Mouse (Mus musculus) G1E (cell line): ENCODE measurements around the gene Tgm7. TPM values are rescaled to one million over a fixed set of nuclear protein-coding genes. Genes with fewer than 3 reads are reported as not detected.
A peak's percentile ranks its signal among the peaks of the same experiment; 100 is the strongest.

Source experiments
- ATAC-seq: 2 replicates; pipeline ENCODE4 v1.8.0; 2016; ENCODE audit warnings: mild to moderate bottlenecking; ENCODE audit not compliant: insufficient number of reproducible peaks, poor library complexity, low FRiP score, severe bottlenecking; ENCODE audit errors: extremely low read depth
- DNase-seq: peaks from one replicate; pipeline ENCODE4 v3.0.0; 2012; ENCODE audit warnings: low spot score
- H3K27me3 ChIP-seq: 2 replicates; pipeline ENCODE4 v1.6.1; 2012; ENCODE audit warnings: mild to moderate bottlenecking, low read length, inconsistent platforms; ENCODE audit not compliant: insufficient read depth
- H3K36me3 ChIP-seq: replicated peaks from 2 replicates; pipeline ENCODE3; 2012; ENCODE audit warnings: mild to moderate bottlenecking, inconsistent platforms
- H3K4me1 ChIP-seq: 2 replicates; pipeline ENCODE4 v1.6.1; 2012; ENCODE audit warnings: low read depth, low read length, inconsistent platforms, mixed read lengths; ENCODE audit not compliant: insufficient read depth
- H3K4me3 ChIP-seq: 2 replicates; pipeline ENCODE4 v1.5.1; 2012; ENCODE audit warnings: low read depth, mild to moderate bottlenecking, inconsistent platforms, low read length, moderate library complexity, mixed read lengths
- H3K9me3 ChIP-seq: replicated peaks from 2 replicates; pipeline ENCODE4 v1.6.1; 2012; ENCODE audit warnings: inconsistent platforms
- CTCF ChIP-seq: IDR thresholded peaks from 2 replicates; pipeline ENCODE4 v1.5.1; 2012; ENCODE audit warnings: low read depth, low read length, inconsistent platforms, mixed read lengths
- GATA1 ChIP-seq: IDR thresholded peaks from 2 replicates; pipeline ENCODE4 v1.6.1; 2012; ENCODE audit warnings: borderline replicate concordance, low read length, inconsistent platforms, mixed read lengths
- GATA2 ChIP-seq: IDR thresholded peaks from 2 replicates; pipeline ENCODE4 v1.6.1; 2012; ENCODE audit warnings: low read depth, low read length, inconsistent platforms, borderline replicate concordance
- POLR2AphosphoS5 ChIP-seq: IDR thresholded peaks from 2 replicates; pipeline ENCODE4 v1.6.1; 2012; ENCODE audit warnings: low read depth, low read length, inconsistent platforms; ENCODE audit not compliant: insufficient replicate concordance
- TAL1 ChIP-seq: conservative IDR thresholded peaks from 2 replicates; pipeline ENCODE4 v1.6.1; 2012; ENCODE audit warnings: low read depth, low read length, inconsistent platforms, mixed read lengths
- polyA plus RNA-seq: library from polyadenylated mRNA; stranded (reverse); fragments of >175 nt; gene quantifications from 2 replicates; pipeline ENCODE4 v1.2.3, GENCODE M21; 2012
- total RNA-seq, 2 experiments: library from RNA; stranded (forward) in 1 of 2; stranded (reverse) in 1 of 2; fragments of 200-1000 nt in 1 of 2; fragments of >200 nt in 1 of 2; fragmentation: Nextera tagmentation in 1 of 2; gene quantifications; 2 replicates each; pipeline ENCODE4 v1.2.3; 2014 to 2017

The Tgm7 gene
- total and polyA plus RNA-seq, 3 experiments: 0.05 TPM; not detected in 2

- TF ChIP-seq GATA2 (no peak), GATA1 (no peak), POLR2AphosphoS5 (no peak), CTCF (no peak), TAL1 (no peak)
- Histone ChIP-seq H3K36me3 (no peaks in the 10 kb centered on the region), H3K9me3 (no peaks in the 10 kb centered on the region), H3K27me3 (peaks cover 35% of the 10 kb centered on the region), H3K4me3 (no peak overlapping the region), H3K4me1 (no peaks in the 10 kb centered on the region)
- no peak for ATAC-seq
- DNase-seq: no peak
Observed at GRCm38 (mm10) chr2:121115418-121115817, 5.8 kb upstream of the Tgm7 start.

GRCm38 (mm10) chr2:121105940-121106339 is 3.7 kb downstream of the Tgm7 start:
- Histone ChIP-seq H3K36me3 (no peaks in the 10 kb centered on the region), H3K4me3 (no peak overlapping the region), H3K9me3 (no peaks in the 10 kb centered on the region), H3K27me3 (peaks cover 23% of the 10 kb centered on the region), H3K4me1 (no peaks in the 10 kb centered on the region)
- TF ChIP-seq GATA2: no peak
- no peak for TF ChIP-seq POLR2AphosphoS5
- no peak for TF ChIP-seq TAL1
- ATAC-seq (no peak), DNase-seq (no peak)

DNA sequence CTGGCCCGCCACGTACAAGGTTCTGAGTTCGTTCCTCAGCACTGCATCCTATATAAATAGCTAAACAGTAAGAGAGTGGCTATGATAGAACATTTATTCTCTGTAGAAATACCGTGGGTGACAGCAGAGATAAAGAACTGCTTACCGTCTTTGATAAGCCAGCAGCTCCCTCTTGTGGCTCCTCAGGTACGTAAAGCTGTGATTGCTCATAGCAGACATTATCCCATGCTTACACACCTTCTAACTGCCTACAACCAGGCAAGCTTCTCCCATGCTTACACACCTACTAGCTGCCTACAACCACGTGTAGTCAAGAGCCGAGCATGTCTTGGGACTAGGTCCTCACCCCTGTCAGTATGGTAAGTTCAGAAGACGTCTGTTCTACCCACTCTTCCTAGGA is 7.5 kb downstream of the Tgm7 start:
- Histone ChIP-seq H3K9me3 (no peaks in the 10 kb centered on the region), H3K36me3 (no peaks in the 10 kb centered on the region), H3K4me3 (no peak overlapping the region), H3K4me1 (no peaks in the 10 kb centered on the region), H3K27me3 (peaks cover 14% of the 10 kb centered on the region)
- ATAC-seq (no peak), DNase-seq (peak; percentile 45)
- TF ChIP-seq GATA2: no peak
- peak; percentile 31; the same call in 1 of the 2 replicates for TF ChIP-seq CTCF

DNA sequence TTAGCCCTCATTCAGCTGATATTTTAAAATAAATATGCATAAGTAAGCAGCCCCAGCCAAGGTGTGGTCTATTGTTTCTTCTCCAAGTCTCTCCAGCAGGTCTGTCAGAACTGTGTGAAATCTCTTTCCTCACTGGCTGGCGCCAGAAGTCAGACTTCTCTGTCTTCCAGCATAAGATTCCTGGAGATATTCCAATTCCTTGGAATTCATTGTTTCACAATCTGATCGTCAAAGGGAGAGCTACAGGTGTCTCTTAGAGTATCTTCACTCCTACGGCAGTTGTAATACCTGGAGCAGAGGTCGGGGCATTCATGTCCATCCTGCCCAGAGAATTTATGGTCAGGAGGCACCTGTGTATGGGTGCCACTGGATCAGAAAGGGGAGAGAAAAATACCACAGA is 19.8 kb downstream of the Tgm7 start:
- ATAC-seq (no peak), DNase-seq (no peak)
- Histone ChIP-seq H3K27me3 (peaks cover 51% of the 10 kb centered on the region), H3K36me3 (no peaks in the 10 kb centered on the region), H3K4me1 (peaks cover 3% of the 10 kb centered on the region; the same call in 1 of the 2 replicates), H3K4me3 (no peak overlapping the region), H3K9me3 (no peaks in the 10 kb centered on the region)
- TF ChIP-seq CTCF: no peak
- no peak for TF ChIP-seq GATA1
- no peak for TF ChIP-seq POLR2AphosphoS5
- TF ChIP-seq GATA2: no peak
- no peak for TF ChIP-seq TAL1

GRCm38 (mm10) chr2:121088507-121088906 is 21.1 kb downstream of the Tgm7 start:
- Histone ChIP-seq H3K4me1 (peaks cover 3% of the 10 kb centered on the region; the same call in 1 of the 2 replicates), H3K4me3 (no peak overlapping the region), H3K36me3 (no peaks in the 10 kb centered on the region), H3K27me3 (peaks cover 40% of the 10 kb centered on the region), H3K9me3 (no peaks in the 10 kb centered on the region)
- no peak for TF ChIP-seq GATA2
- TF ChIP-seq CTCF: no peak
- TF ChIP-seq GATA1: no peak
- TF ChIP-seq TAL1: no peak
- no peak for TF ChIP-seq POLR2AphosphoS5
- ATAC-seq (no peak), DNase-seq (no peak)

DNA sequence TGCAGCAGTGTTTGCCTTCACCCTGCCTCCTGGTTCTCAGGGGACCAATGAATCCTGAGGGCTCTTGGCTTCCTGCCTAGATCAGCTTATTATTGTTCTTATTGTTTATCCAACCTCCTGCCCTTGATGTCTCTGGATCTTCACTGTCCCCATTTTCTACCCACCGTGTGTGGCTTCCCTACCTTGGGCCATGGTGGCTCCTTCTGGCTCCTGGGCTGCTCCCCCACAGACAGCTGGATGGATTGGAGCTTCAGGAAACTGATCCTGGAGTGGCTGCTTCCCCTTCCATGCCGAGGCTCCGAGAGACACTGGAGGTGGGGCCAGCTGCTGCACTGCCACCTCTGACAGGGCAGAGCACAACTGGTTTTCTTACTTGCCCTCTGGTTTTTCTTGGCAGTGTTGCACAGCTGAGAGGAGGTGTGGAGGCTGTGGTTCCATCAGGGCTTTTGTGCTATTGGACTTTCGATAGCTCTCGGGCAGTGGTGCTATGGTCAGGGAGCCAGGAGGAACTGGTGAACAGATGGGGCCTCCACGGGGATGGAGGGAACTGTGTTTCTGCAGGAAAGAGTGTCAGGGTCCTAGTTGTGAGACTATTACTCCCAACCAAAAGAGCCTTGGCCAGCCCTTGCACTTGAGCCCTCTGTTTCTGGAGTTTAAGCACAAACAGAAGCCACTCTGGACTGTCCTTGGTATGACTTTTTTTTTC is 24.0 kb downstream of the Tgm7 start, which contains the start of gene Tgm5:
Gene Tgm5, minus strand, starts transcription at position 362 of the 706 bp plus-strand sequence.
- Histone ChIP-seq H3K27me3 (peaks cover 30% of the 10 kb centered on the region), H3K4me1 (peaks cover 4% of the 10 kb centered on the region; the same call in 1 of the 2 replicates), H3K9me3 (no peaks in the 10 kb centered on the region), H3K4me3 (no peak within 1 kb of the TSS), H3K36me3 (no peaks in the 10 kb centered on the region)
- no peak for TF ChIP-seq GATA1
- TF ChIP-seq GATA2: no peak
- TF ChIP-seq POLR2AphosphoS5: no peak
- no peak for TF ChIP-seq CTCF
- no peak for TF ChIP-seq TAL1
- DNase-seq (no peak), ATAC-seq (no peak)
